Mouse (Mus musculus): ENCODE measurements around the gene Cttnbp2. TPM values are rescaled to one million over a fixed set of nuclear protein-coding genes. Genes with fewer than 3 reads are reported as not detected.
"Not testable (repeated sequence)": the region's sequence is repeated elsewhere in the genome, so short reads cannot be mapped to it uniquely, and the experiment has no call there.

Gene Cttnbp2
- polyA plus RNA-seq, 1 experiment = 3.1 TPM

GRCm38 (mm10) chr6:18380300-18381202, 134.1 kb downstream of the Cttnbp2 start:
- H3K27ac ChIP-seq (ENCODE audit: insufficient read depth, low read length) = no peak overlapping the region
- TF ChIP-seq POLR2A (IDR thresholded peaks at IDR 0.05; ENCODE audit: low read depth, low read length) = no peak
- no peak for TF ChIP-seq CTCF (IDR thresholded peaks at IDR 0.05; ENCODE audit: borderline replicate concordance, insufficient read depth, low read length)
- no peaks in the 10 kb centered on the region for H3K4me1 ChIP-seq (ENCODE audit: control insufficient read depth, insufficient read depth, low read length)
- no peak overlapping the region for H3K4me3 ChIP-seq (ENCODE audit: insufficient read depth, low read length)

GRCm38 (mm10) chr6:18377755-18378154, 136.9 kb downstream of the Cttnbp2 start:
- H3K27ac ChIP-seq (ENCODE audit: insufficient read depth, low read length); H3K4me3 ChIP-seq (ENCODE audit: insufficient read depth, low read length); H3K4me1 ChIP-seq (ENCODE audit: control insufficient read depth, insufficient read depth, low read length): not testable (repeated sequence)

- no peaks in the 10 kb centered on the region for H3K4me1 ChIP-seq (ENCODE audit: control insufficient read depth, insufficient read depth, low read length)
- TF ChIP-seq POLR2A (IDR thresholded peaks at IDR 0.05; ENCODE audit: low read depth, low read length) (no peak), CTCF (IDR thresholded peaks at IDR 0.05; ENCODE audit: borderline replicate concordance, insufficient read depth, low read length) (no peak)
- no peak overlapping the region for H3K27ac ChIP-seq (ENCODE audit: insufficient read depth, low read length)
- H3K4me3 ChIP-seq (ENCODE audit: insufficient read depth, low read length) = no peak overlapping the region
Observed at GRCm38 (mm10) chr6:18374744-18375143, 139.9 kb downstream of the Cttnbp2 start.

- Histone ChIP-seq H3K4me1 (ENCODE audit: control insufficient read depth, insufficient read depth, low read length) (no peaks in the 10 kb centered on the region), H3K4me3 (ENCODE audit: insufficient read depth, low read length) (no peak overlapping the region), H3K27ac (ENCODE audit: insufficient read depth, low read length) (no peak overlapping the region)
- no peak for TF ChIP-seq POLR2A (IDR thresholded peaks at IDR 0.05; ENCODE audit: low read depth, low read length)
- TF ChIP-seq CTCF (IDR thresholded peaks at IDR 0.05; ENCODE audit: borderline replicate concordance, insufficient read depth, low read length) = no peak
Observed at GRCm38 (mm10) chr6:18373652-18374051, 141.0 kb downstream of the Cttnbp2 start.

- H3K4me1 ChIP-seq (ENCODE audit: control insufficient read depth, insufficient read depth, low read length) = no peaks in the 10 kb centered on the region
- TF ChIP-seq POLR2A (IDR thresholded peaks at IDR 0.05; ENCODE audit: low read depth, low read length) = no peak
- peak; percentile 55 for TF ChIP-seq CTCF (IDR thresholded peaks at IDR 0.05; ENCODE audit: borderline replicate concordance, insufficient read depth, low read length)
- H3K27ac ChIP-seq (ENCODE audit: insufficient read depth, low read length) = no peak overlapping the region
- no peak overlapping the region for H3K4me3 ChIP-seq (ENCODE audit: insufficient read depth, low read length)
Observed at GRCm38 (mm10) chr6:18372447-18373228, 142.0 kb downstream of the Cttnbp2 start.

GRCm38 (mm10) chr6:18369723-18370122, 144.9 kb downstream of the Cttnbp2 start:
- Histone ChIP-seq H3K4me1 (ENCODE audit: control insufficient read depth, insufficient read depth, low read length) (no peaks in the 10 kb centered on the region), H3K27ac (ENCODE audit: insufficient read depth, low read length) (no peak overlapping the region), H3K4me3 (ENCODE audit: insufficient read depth, low read length) (no peak overlapping the region)
- TF ChIP-seq POLR2A (IDR thresholded peaks at IDR 0.05; ENCODE audit: low read depth, low read length) = no peak
- no peak for TF ChIP-seq CTCF (IDR thresholded peaks at IDR 0.05; ENCODE audit: borderline replicate concordance, insufficient read depth, low read length)

- Histone ChIP-seq H3K4me3 (ENCODE audit: insufficient read depth, low read length) (no peak overlapping the region), H3K27ac (ENCODE audit: insufficient read depth, low read length) (no peak overlapping the region), H3K4me1 (ENCODE audit: control insufficient read depth, insufficient read depth, low read length) (no peaks in the 10 kb centered on the region)
- TF ChIP-seq POLR2A (IDR thresholded peaks at IDR 0.05; ENCODE audit: low read depth, low read length) (no peak), CTCF (IDR thresholded peaks at IDR 0.05; ENCODE audit: borderline replicate concordance, insufficient read depth, low read length) (no peak)
Observed at GRCm38 (mm10) chr6:18369054-18369453, 145.6 kb downstream of the Cttnbp2 start.

- Histone ChIP-seq H3K4me1 (ENCODE audit: control insufficient read depth, insufficient read depth, low read length) (no peaks in the 10 kb centered on the region), H3K27ac (ENCODE audit: insufficient read depth, low read length) (no peak overlapping the region), H3K4me3 (ENCODE audit: insufficient read depth, low read length) (no peak overlapping the region)
- TF ChIP-seq CTCF (IDR thresholded peaks at IDR 0.05; ENCODE audit: borderline replicate concordance, insufficient read depth, low read length) (no peak), POLR2A (IDR thresholded peaks at IDR 0.05; ENCODE audit: low read depth, low read length) (no peak)
Observed at GRCm38 (mm10) chr6:18362232-18362631, 152.4 kb downstream of the Cttnbp2 start.

- H3K27ac ChIP-seq (ENCODE audit: insufficient read depth, low read length) = no peak overlapping the region
- no peaks in the 10 kb centered on the region for H3K4me1 ChIP-seq (ENCODE audit: control insufficient read depth, insufficient read depth, low read length)
- TF ChIP-seq POLR2A (IDR thresholded peaks at IDR 0.05; ENCODE audit: low read depth, low read length) (no peak), CTCF (IDR thresholded peaks at IDR 0.05; ENCODE audit: borderline replicate concordance, insufficient read depth, low read length) (no peak)
- H3K4me3 ChIP-seq (ENCODE audit: insufficient read depth, low read length) = no peak overlapping the region
Observed at GRCm38 (mm10) chr6:18360955-18361354, 153.7 kb downstream of the Cttnbp2 start.

- no peak for TF ChIP-seq POLR2A (IDR thresholded peaks at IDR 0.05; ENCODE audit: low read depth, low read length)
- TF ChIP-seq CTCF (IDR thresholded peaks at IDR 0.05; ENCODE audit: borderline replicate concordance, insufficient read depth, low read length) = no peak
- H3K27ac ChIP-seq (ENCODE audit: insufficient read depth, low read length) = no peak overlapping the region
- no peaks in the 10 kb centered on the region for H3K4me1 ChIP-seq (ENCODE audit: control insufficient read depth, insufficient read depth, low read length)
- no peak overlapping the region for H3K4me3 ChIP-seq (ENCODE audit: insufficient read depth, low read length)
Observed at GRCm38 (mm10) chr6:18360154-18360553, 154.5 kb downstream of the Cttnbp2 start.
